Mouse (Mus musculus) activated CD4-positive, CD25-positive, alpha-beta regulatory T cell, adult 4 months (primary cell): ENCODE data around the gene Ugt1a6a. TPM values are rescaled to one million over a fixed set of nuclear protein-coding genes. Genes with fewer than 3 reads are reported as not detected.
A peak's percentile ranks its signal among the peaks of the same experiment; 100 is the strongest.

Source experiments
- ATAC-seq: one replicate; pipeline ENCODE4 v1.8.0; 2017
- polyA plus RNA-seq, 2 experiments: library from polyadenylated mRNA; unstranded; fragments of 100-300 nt; shearing (Covaris generic); gene quantifications; one replicate each; pipeline ENCODE4 v1.2.1; 2017

Ugt1a6a gene
- polyA plus RNA-seq, 2 experiments from 2014 or later, result 0.86 to 1.4 TPM

DNA sequence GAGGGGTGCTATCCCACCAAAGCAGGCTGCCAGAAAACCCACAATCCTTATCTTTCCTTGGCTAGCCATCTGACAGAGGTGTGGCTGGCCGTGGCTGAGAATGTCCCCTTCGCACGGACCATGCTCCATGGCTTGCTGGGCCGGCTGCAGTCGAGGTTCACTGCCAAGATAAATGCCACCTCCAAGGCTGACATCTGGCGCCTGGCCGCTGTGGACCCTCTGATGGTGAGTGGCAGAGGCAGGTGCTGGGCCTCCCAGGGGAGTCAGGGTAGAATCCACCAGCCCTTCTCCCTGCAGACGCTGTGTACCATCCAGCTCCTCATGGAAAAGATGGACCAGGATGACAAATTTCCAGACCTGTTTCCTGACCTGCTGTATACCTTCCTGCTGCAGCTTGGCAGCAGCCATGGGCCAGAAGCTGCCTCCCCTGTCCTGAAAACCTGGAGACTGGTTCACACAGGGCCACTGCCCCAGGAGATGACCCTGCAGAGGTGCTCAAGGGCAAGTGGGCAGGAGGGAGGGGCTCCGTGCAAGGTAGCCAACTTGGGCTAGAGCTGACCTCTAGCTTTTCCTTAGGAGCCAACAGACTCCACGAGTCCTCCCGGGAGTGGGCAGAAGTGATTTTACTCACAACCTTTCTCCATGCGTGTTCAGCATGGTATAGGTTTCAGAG, 120.3 kb downstream of the Ugt1a6a start:
- ATAC-seq, result no peak

DNA sequence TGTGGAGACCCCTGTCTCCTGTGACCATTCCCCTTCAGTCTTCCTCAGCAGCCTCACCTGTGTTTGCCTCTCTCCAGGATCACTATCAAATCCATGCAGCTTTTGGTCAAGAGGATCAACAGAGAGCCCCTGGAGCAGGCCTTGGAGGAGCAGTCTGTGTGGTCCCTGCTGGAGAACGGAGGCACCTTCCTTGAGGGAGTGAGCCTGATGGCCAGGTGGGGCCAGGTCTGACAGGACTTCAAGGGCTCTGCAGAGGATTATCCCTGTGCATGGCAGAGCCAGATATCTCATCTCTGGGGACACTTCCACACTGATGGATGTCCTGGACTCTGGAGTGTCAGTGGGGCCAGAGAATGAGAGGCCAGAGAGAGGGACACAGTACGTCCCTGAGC, 120.9 kb downstream of the Ugt1a6a start:
- no peak for ATAC-seq

DNA sequence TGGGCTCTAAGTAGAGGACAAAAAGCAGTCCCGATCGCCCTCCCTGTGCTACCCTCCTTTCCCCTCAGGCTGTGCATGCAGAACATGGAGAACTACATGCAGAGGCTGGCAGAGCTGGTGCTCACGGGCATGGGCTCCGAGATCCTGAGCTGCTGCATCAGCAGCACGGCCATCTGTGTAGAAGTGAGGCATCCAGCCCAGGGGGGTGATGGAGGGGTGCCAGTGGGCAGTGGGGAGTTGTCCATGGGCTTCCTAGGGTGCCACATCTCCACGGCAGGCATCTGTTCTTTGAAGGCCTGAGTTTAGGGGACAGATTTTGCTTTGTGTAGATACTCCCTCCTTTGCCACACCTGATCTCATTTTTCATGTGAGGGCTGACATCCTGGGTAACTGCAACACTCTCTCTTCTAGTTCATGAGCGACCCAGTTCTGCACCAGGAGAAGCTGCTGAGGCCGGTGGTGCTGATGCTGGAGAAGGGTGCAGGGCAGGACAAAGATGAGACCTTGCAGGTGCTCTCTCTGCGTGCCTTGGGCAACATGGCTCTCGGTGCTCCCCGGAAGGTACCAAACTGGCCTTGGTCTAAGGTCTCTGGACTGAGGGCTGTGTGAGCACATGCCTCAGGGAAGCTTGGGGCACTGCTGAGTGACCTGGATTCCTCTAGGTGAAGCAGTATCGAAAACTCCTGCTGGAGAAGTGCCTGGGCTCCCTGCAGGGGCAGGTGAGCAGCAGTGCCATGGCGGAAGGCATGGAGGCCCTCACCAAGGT, 121.6 kb downstream of the Ugt1a6a start:
- ATAC-seq, result no peak

DNA sequence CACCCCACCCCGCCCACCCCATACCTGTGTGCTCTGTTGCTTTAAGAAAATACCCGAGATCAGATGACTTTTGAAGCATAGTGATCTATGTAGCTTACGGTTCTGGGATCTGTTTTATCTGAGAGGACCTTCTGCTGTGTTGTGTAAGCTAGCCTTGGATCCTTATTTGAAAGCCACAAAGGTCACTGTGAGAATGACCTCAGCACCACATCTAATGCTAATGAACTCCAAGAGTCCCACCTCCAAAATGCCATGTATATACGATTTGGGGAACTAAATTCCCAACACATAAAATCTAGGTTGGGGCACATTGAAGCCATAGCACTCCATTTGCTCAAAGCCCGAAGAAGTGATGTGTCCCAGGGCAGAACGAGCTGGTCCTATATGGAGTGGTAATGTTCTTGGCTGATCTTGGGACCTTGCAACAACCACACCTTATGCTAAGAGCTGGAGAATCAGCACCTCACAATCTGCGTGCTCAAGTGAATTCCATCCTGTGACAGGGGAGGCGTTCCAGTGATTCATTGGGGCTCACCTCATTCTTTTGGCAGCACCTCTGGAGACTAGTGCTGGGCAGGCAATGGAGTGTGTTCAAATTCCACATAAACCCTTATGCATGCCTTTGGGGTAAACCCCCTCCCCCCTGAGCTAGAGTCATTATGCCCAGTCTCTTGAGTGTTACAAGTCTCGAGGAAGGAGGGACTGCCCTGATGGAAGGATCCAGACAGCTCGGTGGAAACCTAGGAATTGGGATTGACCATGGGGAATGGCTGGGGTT, 122.5 kb downstream of the Ugt1a6a start:
- no peak for ATAC-seq

DNA sequence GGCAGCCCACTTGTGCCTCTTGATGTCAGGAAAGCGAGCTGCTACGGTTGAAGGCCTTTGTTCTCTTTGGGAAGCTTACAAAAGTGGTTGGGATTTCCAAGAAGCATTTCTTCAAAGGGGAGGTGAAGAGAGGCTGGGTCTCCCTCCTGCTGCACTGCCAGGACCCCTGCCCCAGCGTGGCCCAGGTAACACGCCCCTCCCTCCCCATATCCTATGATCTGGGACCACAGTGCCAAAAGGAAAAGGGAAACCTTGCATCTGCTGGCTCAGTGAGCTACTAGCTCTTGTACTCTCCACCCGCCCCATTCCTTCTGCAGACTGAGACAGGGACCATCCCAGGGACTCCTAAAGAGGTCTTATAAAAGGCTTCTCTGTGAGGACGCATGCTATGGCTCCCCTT, 123.1 kb downstream of the Ugt1a6a start:
- no peak for ATAC-seq

DNA sequence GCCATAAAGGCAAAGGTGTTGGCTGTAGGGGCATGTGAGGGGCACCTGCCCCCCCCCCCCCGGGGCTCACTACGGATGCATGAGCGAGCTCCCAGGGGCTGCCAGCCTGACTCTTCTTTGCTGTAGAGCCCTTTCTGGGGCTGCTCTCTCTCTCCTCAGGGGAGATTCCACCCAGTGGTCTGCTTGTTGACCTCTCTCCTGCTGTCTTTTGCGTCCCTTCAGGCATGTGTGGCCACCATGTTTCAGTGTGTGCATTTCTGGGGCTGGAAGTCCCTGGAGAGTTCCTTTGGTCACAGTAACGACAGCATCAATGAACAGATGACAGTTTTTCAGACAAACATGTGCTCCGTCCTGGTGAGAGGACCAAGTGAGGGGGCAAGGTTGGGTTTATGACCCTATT, 123.8 kb downstream of the Ugt1a6a start:
- ATAC-seq, result no peak

DNA sequence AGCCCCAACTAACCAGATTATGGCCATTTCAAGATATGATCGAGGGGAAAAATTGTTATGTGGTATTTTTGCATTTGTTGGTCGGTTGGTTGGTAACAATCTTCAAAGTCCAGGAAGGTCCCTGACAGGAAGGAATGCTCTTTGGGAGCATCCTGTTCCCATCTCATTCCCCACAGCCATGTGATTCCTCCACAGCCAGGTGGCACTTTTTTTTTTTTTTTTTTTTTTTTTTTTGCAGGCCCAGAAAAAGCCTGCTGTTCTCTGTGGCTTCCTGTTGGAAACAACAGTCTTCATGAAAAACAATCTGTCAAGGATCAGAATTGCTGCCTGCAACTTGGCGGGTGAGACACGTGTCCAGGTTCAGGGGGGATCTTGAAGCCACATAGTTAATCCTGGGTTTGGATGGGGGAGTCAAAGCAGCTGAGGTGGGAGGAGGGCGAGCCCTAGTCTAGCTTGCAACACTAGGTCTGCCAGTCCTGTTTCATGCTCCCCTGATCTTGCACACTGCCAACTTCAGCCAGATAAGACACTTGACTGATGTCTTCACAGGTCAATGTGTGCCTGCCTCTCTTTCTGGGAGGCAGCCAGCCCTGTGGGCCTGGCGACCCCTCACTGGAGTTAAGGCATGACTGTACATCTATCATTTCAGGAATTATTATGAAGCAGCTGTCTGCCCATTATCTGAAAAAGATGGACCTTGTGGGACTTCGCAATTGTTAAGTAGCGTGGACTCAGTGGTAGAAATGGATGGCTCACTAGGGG, 124.5 kb downstream of the Ugt1a6a start:
- peak; percentile 14 for ATAC-seq

DNA sequence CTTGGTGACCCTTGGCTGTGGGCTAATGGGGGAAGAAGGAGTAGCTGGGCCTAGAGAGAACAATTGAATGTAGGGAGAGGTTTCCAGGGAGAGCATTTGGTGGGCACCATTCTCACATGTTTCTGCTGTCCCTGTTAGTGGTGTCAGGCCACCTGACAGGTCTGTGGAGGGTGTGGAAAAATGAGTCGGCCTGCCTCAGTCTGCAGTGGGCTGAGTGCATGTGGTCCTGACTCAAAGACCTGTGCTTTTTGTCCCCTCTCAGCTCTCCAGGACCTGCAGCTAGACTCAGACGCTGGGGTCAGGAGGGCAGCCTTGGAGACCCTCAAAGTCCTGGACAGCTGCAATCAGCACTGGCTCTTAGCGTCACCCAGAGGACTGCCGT, 125.0 kb downstream of the Ugt1a6a start:
- ATAC-seq, result no peak

DNA sequence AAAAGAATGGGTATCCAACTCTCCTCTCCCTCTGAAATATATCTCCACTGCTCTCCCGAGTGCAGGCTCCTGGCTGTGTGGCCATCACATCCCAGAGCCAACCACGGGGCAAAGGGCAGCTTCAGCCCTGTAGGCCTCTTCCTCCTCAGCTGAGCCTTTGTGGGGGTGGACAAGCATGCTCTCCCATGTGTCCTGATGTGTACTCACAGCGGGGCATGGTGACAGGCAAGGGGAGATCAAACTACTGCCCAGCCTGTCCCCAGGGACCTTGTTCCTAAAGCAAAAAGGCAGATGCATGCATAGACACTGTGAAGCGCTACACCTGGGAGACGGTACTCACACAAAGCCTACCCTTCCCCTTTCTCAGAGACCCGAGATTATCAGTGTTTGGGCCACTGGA, 125.5 kb downstream of the Ugt1a6a start:
- ATAC-seq, result no peak

DNA sequence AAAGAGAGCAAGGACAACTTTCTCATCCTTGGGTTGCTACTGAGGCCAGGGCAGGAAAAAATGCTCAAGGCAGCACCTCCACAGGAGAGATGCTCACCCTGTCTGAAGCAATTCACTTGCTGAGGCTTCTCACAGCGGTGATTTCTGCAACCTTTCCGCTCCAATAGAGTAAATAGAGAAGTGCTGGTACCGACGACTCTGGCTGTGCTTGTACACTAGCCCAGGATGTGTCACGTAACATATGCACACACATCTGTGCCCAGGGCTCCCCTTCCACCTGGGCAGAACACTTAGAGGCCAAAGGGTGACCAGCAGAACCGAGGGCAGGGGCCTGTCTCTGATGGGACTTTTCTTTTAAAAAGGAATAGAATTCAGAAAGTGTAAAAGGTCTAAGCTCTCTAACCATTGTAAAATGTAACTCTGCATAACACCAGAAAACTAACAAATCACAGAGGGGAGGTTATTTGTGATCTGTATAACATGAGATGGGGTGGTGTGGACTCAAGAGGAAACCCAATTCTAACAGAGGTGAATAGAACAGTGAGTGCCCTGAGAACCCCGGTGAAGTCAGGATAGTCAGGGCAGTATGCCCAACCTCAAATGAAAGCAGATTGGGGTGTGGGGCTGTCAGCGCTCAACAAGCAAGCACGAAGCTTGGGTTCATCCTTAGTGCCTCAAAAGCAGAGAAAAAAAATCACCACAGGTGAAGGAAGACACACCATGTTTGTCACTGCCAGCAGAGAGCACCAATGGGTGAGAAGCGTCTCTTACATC, 126.2 kb downstream of the Ugt1a6a start:
- no peak for ATAC-seq

DNA sequence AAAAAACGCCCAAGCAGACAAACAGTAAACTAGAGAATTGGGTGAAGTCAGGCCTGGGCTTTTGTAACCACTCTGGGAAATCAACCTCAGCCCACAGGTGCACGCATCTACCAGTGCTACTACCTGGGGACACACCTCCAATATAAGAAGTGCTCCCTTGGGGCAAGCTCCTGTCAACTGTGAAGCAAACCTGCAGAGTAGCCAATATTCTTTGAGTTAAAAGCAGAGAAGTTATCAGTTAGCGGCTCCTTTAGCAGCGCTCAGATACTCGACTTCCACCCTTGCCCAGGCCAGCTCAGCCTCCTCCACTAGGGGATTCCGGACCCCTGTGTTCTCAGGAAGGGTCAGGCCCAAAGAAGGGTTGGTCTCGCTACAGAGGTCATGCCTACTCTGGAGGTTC, 127.1 kb downstream of the Ugt1a6a start:
- ATAC-seq, result no peak

DNA sequence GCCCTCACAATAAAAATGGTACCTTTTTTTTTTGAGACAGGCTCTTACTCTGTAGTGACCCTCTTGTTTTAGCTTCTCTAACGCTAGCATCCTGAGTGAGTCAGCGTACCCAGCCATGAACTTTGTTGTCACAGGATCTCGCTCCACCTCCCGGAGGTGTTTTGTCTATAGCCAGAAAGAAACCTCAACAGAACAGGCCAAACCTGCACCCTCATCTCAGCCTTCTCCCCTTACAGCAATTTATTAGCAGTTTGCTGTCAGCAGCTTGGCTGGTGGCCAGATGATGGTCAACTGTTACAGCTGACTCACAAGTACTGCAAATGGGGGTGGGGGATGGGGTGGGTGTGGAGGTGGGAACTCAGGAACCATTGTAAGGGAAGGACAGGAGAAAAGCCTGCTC, 127.6 kb downstream of the Ugt1a6a start:
- ATAC-seq, result peak; percentile 4

DNA sequence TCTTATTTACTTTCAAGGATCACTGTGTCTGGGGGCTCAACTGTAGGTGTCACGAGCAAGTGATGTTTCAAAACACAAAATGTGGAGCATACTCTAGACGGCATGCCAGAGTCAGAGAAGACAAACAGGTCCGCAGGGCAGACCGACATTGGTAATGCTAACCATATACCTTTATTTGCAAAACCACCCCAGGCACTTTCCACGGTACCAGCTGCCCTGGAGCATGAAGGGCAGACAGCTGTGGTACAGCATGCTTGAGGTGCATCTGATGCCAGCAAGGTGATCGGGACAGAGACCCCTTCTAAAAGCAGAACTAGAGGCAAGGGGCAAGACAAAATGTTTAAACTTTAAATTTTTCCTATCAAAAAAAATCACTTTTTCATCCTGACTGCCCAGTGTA, 128.4 kb downstream of the Ugt1a6a start:
- no peak for ATAC-seq

DNA sequence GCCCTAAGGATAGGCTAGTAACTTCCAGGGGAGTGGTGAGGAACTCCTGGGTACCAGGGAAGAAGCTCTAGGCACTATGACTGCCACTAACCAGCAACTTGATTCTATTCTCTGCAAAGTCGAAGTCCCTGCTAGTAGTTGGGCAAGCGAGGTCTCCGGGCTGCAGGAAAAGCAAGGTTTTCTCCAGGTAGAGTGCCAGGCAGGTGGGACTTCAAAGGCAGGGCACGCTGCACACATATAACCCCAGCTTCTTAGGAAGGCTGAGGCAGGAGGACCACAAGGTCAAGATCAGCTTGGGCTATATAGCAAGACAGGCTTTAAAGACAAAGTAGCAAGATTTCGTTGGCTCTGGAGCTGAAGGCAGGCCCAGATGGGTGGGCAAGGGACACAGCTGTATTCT, 129.2 kb downstream of the Ugt1a6a start:
- no peak for ATAC-seq

DNA sequence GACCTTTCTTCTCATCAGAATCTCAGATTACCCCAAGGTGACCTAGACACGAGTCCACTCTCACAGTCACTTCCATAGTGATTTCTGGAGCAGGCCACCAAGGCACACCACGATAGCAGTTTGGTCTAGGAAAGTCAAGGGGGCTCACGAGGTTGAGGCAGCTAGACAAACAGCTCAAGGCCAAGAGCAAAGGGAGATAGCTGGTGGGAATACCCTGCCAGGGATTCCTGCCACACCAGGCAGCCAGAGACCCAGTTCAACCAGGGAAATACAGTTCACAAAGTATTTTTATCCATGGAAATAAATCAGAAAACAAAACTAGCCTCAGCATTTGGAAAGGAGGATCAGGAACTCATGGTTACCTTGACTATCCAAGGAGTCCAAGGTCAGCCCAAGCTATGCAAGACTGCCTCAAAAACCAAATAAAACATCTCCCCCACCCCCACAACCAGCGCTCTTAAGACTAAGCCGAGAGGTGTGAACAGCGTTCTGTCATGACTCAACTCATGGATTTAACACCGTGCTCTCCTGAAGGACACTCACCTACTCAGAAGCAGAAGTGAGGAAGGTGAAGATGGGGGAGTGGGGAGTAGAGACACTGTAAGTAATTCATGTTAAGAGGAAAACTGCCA, 129.7 kb downstream of the Ugt1a6a start:
- no peak for ATAC-seq

DNA sequence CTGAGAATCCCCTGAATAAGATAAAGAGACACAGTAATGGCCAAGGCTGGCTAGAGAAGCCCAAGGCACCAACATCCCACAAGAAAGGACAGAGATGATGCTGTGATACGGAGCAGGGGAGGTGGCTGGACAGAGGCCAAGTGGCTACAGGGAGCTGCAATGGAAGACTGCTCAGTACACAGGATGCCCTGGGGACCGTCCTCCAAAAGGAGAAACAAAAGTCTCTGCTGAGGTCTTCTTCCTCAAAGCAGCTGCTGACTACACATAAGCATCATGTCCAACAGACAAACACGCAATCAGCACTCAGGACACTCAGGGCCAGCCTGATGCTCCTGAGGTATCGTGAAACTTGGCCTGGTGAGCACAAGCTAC, 130.2 kb downstream of the Ugt1a6a start:
- ATAC-seq, result no peak

DNA sequence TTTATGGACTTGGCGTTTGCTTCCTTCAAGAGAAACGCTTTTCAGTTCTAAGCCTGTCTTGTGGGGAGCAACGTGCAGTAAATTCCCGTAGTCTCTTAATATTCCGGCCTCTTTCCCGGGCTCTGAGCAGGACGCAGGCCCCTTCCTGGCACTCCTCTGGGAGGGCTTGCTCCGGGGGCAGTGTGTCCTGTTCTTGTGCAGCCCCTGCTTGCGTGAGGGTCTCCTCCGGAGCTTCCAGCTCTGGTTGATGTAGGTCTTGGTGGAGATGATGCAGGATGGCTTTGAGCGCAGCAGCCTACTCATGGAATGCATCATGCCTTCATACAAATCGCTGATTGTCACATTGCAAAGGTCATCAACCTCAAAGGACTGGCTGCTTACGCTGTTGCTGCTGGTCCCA, 131.5 kb downstream of the Ugt1a6a start:
- ATAC-seq, result no peak

DNA sequence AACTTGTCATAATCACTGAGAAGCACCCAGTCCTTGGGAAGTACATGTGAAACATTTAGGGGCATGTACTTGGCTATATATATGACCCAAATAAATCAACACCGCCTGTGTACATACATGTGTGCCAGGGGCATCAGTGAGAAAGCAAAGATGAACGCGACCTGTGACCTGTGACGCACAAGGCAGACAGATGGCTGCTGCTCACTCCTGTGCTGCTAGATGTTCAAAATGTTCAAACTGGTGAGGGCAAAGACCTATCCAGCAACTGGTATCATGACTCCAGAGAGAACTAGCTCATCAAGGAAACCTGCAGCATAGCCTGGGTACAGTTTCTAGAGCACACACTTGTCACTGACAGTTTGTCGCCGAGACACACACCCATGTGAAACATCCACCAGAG, 132.9 kb downstream of the Ugt1a6a start:
- peak; percentile 21 for ATAC-seq

DNA sequence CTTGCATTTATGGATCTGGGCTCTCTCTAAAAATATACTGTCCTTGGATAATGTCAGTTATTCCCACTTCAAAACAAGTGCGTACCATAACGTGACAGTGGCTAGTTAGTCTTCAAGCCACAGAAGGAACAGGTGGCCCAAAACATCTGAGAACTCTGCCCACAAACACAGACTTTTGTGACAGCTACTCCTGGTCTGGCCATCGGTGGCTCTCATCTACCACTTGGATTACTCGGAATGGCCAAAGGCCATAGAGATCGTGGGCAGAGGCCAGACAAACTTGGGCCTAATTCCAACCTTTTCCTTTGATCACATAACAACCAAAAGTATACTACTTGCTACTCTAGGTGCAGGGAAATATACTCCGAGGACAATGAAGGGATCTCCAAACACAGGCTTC, 133.5 kb downstream of the Ugt1a6a start:
- ATAC-seq, result no peak
